Mouse (Mus musculus) liver, postnatal 0 days (tissue): ENCODE measurements around the gene Spty2d1.

Experiments used
- CTCF ChIP-seq: sonication (generic); IDR thresholded peaks from 2 replicates; pipeline ENCODE4 v1.5.1; 2016; ENCODE audit warnings: antibody characterized with exemption, low read depth
- EP300 ChIP-seq: IDR thresholded peaks from 2 replicates; pipeline ENCODE4 v1.6.1; 2016; ENCODE audit warnings: antibody characterized with exemption, low read depth, mild to moderate bottlenecking

GRCm38 (mm10) chr7:46975456-46975855, 32.8 kb downstream of the Spty2d1 start:
- TF ChIP-seq CTCF (no peak), EP300 (no peak)
